Mouse (Mus musculus): Measurements from ENCODE around the gene Nudt2.

GRCm38 (mm10) chr4:41526553-41526952 is 61.6 kb downstream of the Nudt2 start:
- TF ChIP-seq EP300 (IDR thresholded peaks at IDR 0.05; ENCODE audit: low read depth) = no peak
- no peak for TF ChIP-seq CTCF (IDR thresholded peaks at IDR 0.05; ENCODE audit: low read depth)
